Mouse (Mus musculus) liver, embryonic 14.5 days (tissue): ENCODE results near the gene Fnip2. TPM values are rescaled to one million over a fixed set of nuclear protein-coding genes. Genes with fewer than 3 reads are reported as not detected.

Experiments
- ATAC-seq: fragments of 200-750 bp; cut with Nextera tagmentation; 2 replicates; pipeline ENCODE4 v1.8.0; 2017; ENCODE audit warnings: moderate number of reproducible peaks, mild to moderate bottlenecking, moderate library complexity; ENCODE audit not compliant: insufficient read depth
- DNase-seq, 3 experiments: peaks; one replicate each; pipeline ENCODE4 v3.0.0-alpha.2; 2012 to 2013; ENCODE audit warnings: low read depth in 3 of 3, low spot score in 3 of 3
- H3K27ac ChIP-seq: fragments of 300-500 bp; sonication (generic); 2 replicates; pipeline ENCODE4 v1.5.1; 2014; ENCODE audit warnings: moderate library complexity, mild to moderate bottlenecking, control low read depth, inconsistent platforms
- H3K27me3 ChIP-seq: fragments of 300-500 bp; sonication (generic); 2 replicates; pipeline ENCODE4 v1.6.1; 2014; ENCODE audit warnings: mild to moderate bottlenecking, low read length, moderate library complexity; ENCODE audit not compliant: control insufficient read depth, insufficient read depth
- H3K36me3 ChIP-seq: fragments of 300-500 bp; sonication (generic); replicated peaks from 2 replicates; pipeline ENCODE4 v1.6.1; 2014; ENCODE audit warnings: low read depth; ENCODE audit not compliant: control insufficient read depth, insufficient read depth
- H3K4me1 ChIP-seq, 2 experiments: fragments of 200-500 bp in 1 of 2; fragments of 300-500 bp in 1 of 2; sonication (generic) in 1 of 2; replicated peaks; 2 replicates each; pipeline ENCODE4 v1.6.1; 2012 to 2014; ENCODE audit warnings: antibody characterized with exemption in 1 of 2, inconsistent platforms in 1 of 2, low read length in 1 of 2; ENCODE audit not compliant: control insufficient read depth in 2 of 2, insufficient read depth in 2 of 2
- H3K4me2 ChIP-seq: fragments of 300-500 bp; sonication (generic); 2 replicates; pipeline ENCODE4 v1.6.1; 2014; ENCODE audit warnings: low read depth, mild to moderate bottlenecking, control low read depth, moderate library complexity
- H3K4me3 ChIP-seq, 2 experiments: fragments of 200-500 bp in 1 of 2; fragments of 300-500 bp in 1 of 2; sonication (generic) in 1 of 2; 2 replicates each; pipeline ENCODE4 v1.5.1; 2012 to 2014; ENCODE audit warnings: low read depth in 2 of 2, low read length in 2 of 2, mild to moderate bottlenecking in 2 of 2, control low read depth in 1 of 2, inconsistent platforms in 1 of 2, moderate library complexity in 1 of 2; ENCODE audit not compliant: insufficient read depth in 1 of 2
- H3K9ac ChIP-seq: fragments of 300-500 bp; sonication (generic); replicated peaks from 2 replicates; pipeline ENCODE4 v1.6.1; 2014; ENCODE audit warnings: mild to moderate bottlenecking, control low read depth, moderate library complexity
- H3K9me3 ChIP-seq: fragments of 300-500 bp; sonication (generic); 2 replicates; pipeline ENCODE4 v1.6.1; 2016; ENCODE audit warnings: low read length, mixed read lengths; ENCODE audit not compliant: control insufficient read depth
- CTCF ChIP-seq: IDR thresholded peaks from 2 replicates; pipeline ENCODE4 v1.5.1; 2016; ENCODE audit warnings: antibody characterized with exemption, low read depth, control low read depth
- EP300 ChIP-seq: IDR thresholded peaks from 2 replicates; pipeline ENCODE4 v1.6.1; 2016; ENCODE audit warnings: antibody characterized with exemption, low read depth
- WGBS: fragments of 180-500 bp; shearing (Covaris S2); extraction: QIAGEN DNeasy Blood & Tissue Kit; methylation state at CpG from one replicate; pipeline ENCODE4 v1.1.7; 2014; ENCODE audit not compliant: insufficient replicate concordance; 5-methylcytosine and 5-hydroxymethylcytosine counted together
- polyA plus RNA-seq, 2 experiments: library from polyadenylated mRNA; depleted of rRNA in 1 of 2; stranded (reverse) in 1 of 2; unstranded in 1 of 2; fragments of >200 nt; fragmentation: Nextera tagmentation in 1 of 2; extraction: Ambion mirVana in 1 of 2; gene quantifications; 2 replicates each; pipeline versions ENCODE4 v1.2.1 to v1.2.3; 2012 to 2014

Fnip2 gene
- polyA plus RNA-seq, 2 experiments, result 3.5 to 5.9 TPM

- Histone ChIP-seq H3K27me3 (no peaks in the 10 kb centered on the region), H3K36me3 (no peaks in the 10 kb centered on the region), H3K4me3 (peak overlapping the region; percentile 83 to 95), H3K4me1 (peaks cover 17 to 26% of the 10 kb centered on the region in 2 experiments), H3K27ac (peak overlapping the region; percentile 93), H3K9ac (peak overlapping the region; percentile 87), H3K4me2 (peak overlapping the region; percentile 91), H3K9me3 (no peaks in the 10 kb centered on the region)
- TF ChIP-seq EP300, result no peak
- no peak for TF ChIP-seq CTCF
- ATAC-seq (peak; percentile 46), DNase-seq (no peak)
- 2% methylated on average over 54 of the region's 60 CpGs for WGBS
These were observed 592 bp downstream of the Fnip2 start for GRCm38 (mm10) chr3:79566716-79567691.

GRCm38 (mm10) chr3:79564875-79565606 lies 2.6 kb downstream of the Fnip2 start:
- 45% methylated on average over 10 of the region's 10 CpGs for WGBS
- H3K4me3 ChIP-seq, result peak overlapping the region; percentile 40 to 83; a peak in 3 of 4 replicates
- peaks cover 17 to 26% of the 10 kb centered on the region in 2 experiments for H3K4me1 ChIP-seq
- H3K9ac ChIP-seq, result peak overlapping the region; percentile 87
- H3K36me3 ChIP-seq, result no peaks in the 10 kb centered on the region; the same call in 1 of the 2 replicates
- no peak for ATAC-seq
- H3K9me3 ChIP-seq, result no peaks in the 10 kb centered on the region
- no peak for DNase-seq
- no peaks in the 10 kb centered on the region for H3K27me3 ChIP-seq
- H3K27ac ChIP-seq, result no peak overlapping the region
- TF ChIP-seq EP300 (no peak), CTCF (no peak)
- H3K4me2 ChIP-seq, result peak overlapping the region; percentile 91

GRCm38 (mm10) chr3:79563511-79563910 lies 4.1 kb downstream of the Fnip2 start:
- no peak overlapping the region for H3K9ac ChIP-seq
- no peaks in the 10 kb centered on the region for H3K9me3 ChIP-seq
- no peak for DNase-seq
- no peaks in the 10 kb centered on the region for H3K27me3 ChIP-seq
- no peak overlapping the region for H3K4me3 ChIP-seq
- no peak for ATAC-seq
- no peak overlapping the region for H3K27ac ChIP-seq
- 74% methylated on average over 2 of the region's 2 CpGs for WGBS
- TF ChIP-seq CTCF (no peak), EP300 (no peak)
- H3K4me2 ChIP-seq, result no peak overlapping the region
- H3K4me1 ChIP-seq, result peaks cover 12 to 22% of the 10 kb centered on the region in 2 experiments
- no peaks in the 10 kb centered on the region; the same call in 1 of the 2 replicates for H3K36me3 ChIP-seq

DNA sequence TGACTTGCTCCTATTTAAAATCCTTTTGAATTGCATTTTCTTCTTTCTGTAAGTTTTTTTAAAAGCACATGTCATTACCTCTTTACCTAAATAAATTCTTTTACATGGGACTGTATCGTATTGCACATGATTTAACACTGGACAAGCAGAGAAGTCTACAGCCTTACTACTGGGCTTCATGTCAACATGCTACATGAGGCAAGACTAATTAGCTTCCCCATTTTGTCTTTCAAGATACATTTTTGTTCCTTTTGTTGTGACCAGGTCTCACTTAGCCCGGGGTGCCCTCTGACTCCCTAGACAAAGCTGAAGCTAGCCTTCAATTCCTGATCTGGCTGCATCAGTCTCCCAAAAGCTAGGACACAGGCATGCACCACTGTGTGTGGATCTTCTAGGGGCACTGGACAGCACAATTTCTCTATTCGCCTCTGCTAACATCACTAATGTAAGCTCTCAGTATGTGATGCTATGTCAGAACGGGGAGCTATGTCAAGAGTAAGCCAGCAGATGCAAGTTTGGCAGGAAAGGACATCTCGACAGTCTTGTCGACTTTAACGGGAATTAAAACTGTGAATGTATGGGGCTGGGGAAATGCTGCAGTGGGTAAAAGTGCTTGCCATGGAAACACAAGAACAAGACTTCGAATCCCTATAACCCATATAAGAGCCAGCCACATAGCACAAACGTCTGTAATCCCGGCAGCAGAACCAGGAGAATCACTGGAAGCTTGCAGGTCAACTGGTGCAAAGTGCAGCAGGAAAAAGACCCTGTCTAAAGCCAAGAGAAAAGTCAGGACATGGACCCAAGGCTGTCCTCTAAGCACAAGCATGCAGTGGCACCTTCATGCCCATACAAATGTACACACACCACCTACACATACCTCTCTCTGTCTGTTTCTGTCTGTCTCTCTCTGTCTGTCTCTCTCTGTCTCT lies 5.5 kb downstream of the Fnip2 start:
- no peak overlapping the region for H3K9ac ChIP-seq
- no peak overlapping the region for H3K4me3 ChIP-seq
- no peaks in the 10 kb centered on the region for H3K27me3 ChIP-seq
- no peak for ATAC-seq
- 75% methylated on average over 10 of the region's 10 CpGs for WGBS
- H3K4me1 ChIP-seq, result peaks cover 9 to 18% of the 10 kb centered on the region in 2 experiments
- H3K36me3 ChIP-seq, result no peaks in the 10 kb centered on the region; the same call in 1 of the 2 replicates
- no peaks in the 10 kb centered on the region for H3K9me3 ChIP-seq
- no peak for DNase-seq
- H3K27ac ChIP-seq, result no peak overlapping the region
- H3K4me2 ChIP-seq, result no peak overlapping the region
- TF ChIP-seq EP300 (no peak), CTCF (no peak)
